Mouse (Mus musculus): ENCODE results near the gene Tmem161b.
"Not testable (repeated sequence)": the region's sequence is repeated elsewhere in the genome, so short reads cannot be mapped to it uniquely, and the experiment has no call there.

The Tmem161b gene

GRCm38 (mm10) chr13:84221820-84222681, at the start of gene Tmem161b:
Gene Tmem161b, plus strand, starts transcription at chr13:84222296.
- DNase-seq (ENCODE audit: low spot score in 2 of 2): peak; percentile 56 to 84

- DNase-seq (ENCODE audit: low spot score in 2 of 2): not testable (repeated sequence)
Observed at GRCm38 (mm10) chr13:84185835-84186234, 36.3 kb upstream of the Tmem161b start.

- DNase-seq (ENCODE audit: low spot score in 2 of 2): no peak
Observed at GRCm38 (mm10) chr13:84192723-84193122, 29.4 kb upstream of the Tmem161b start.

GRCm38 (mm10) chr13:84222682-84222992, 541 bp downstream of the Tmem161b start:
- DNase-seq (ENCODE audit: low spot score in 2 of 2): no peak

GRCm38 (mm10) chr13:84223018-84223417, 922 bp downstream of the Tmem161b start:
- no peak for DNase-seq (ENCODE audit: low spot score in 2 of 2)

GRCm38 (mm10) chr13:84234019-84234418, 11.9 kb downstream of the Tmem161b start:
- no peak for DNase-seq (ENCODE audit: low spot score in 2 of 2)

GRCm38 (mm10) chr13:84236768-84237167, 14.7 kb downstream of the Tmem161b start:
- no peak for DNase-seq (ENCODE audit: low spot score in 2 of 2)

GRCm38 (mm10) chr13:84238184-84238583, 16.1 kb downstream of the Tmem161b start:
- no peak for DNase-seq (ENCODE audit: low spot score in 2 of 2)

- DNase-seq (ENCODE audit: low spot score in 2 of 2): no peak
Observed at GRCm38 (mm10) chr13:84248065-84248464, 26.0 kb downstream of the Tmem161b start.

- DNase-seq (ENCODE audit: low spot score in 2 of 2): no peak
Observed at GRCm38 (mm10) chr13:84251295-84251694, 29.2 kb downstream of the Tmem161b start.

- no peak for DNase-seq (ENCODE audit: low spot score in 2 of 2)
Observed at GRCm38 (mm10) chr13:84255047-84255446, 33.0 kb downstream of the Tmem161b start.

- DNase-seq (ENCODE audit: low spot score in 2 of 2): not testable (repeated sequence)
Observed at GRCm38 (mm10) chr13:84264418-84264817, 42.3 kb downstream of the Tmem161b start.

- DNase-seq (ENCODE audit: low spot score in 2 of 2): no peak
Observed at GRCm38 (mm10) chr13:84276246-84276645, 54.1 kb downstream of the Tmem161b start.

- no peak for DNase-seq (ENCODE audit: low spot score in 2 of 2)
Observed at GRCm38 (mm10) chr13:84280352-84280751, 58.3 kb downstream of the Tmem161b start.

GRCm38 (mm10) chr13:84282966-84283365, 60.9 kb downstream of the Tmem161b start:
- DNase-seq (ENCODE audit: low spot score in 2 of 2): no peak

- no peak for DNase-seq (ENCODE audit: low spot score in 2 of 2)
Observed at GRCm38 (mm10) chr13:84284764-84285558, 62.9 kb downstream of the Tmem161b start.

GRCm38 (mm10) chr13:84285559-84285945, 63.5 kb downstream of the Tmem161b start:
- no peak for DNase-seq (ENCODE audit: low spot score in 2 of 2)

- DNase-seq (ENCODE audit: low spot score in 2 of 2): no peak
Observed at GRCm38 (mm10) chr13:84299445-84300053, 77.5 kb downstream of the Tmem161b start.

- DNase-seq (ENCODE audit: low spot score in 2 of 2): no peak
Observed at GRCm38 (mm10) chr13:84343272-84343671, 121.2 kb downstream of the Tmem161b start.

GRCm38 (mm10) chr13:84343691-84344495, 121.8 kb downstream of the Tmem161b start:
- no peak for DNase-seq (ENCODE audit: low spot score in 2 of 2)

- DNase-seq (ENCODE audit: low spot score in 2 of 2): no peak
Observed at GRCm38 (mm10) chr13:84344711-84345110, 122.6 kb downstream of the Tmem161b start.

- no peak for DNase-seq (ENCODE audit: low spot score in 2 of 2)
Observed at GRCm38 (mm10) chr13:84345114-84345513, 123.0 kb downstream of the Tmem161b start.
